Mouse (Mus musculus) CD4-positive, CD25-positive, alpha-beta regulatory T cell, adult 2 months (primary cell): ENCODE data around the gene Spint2.
A peak's percentile ranks its signal among the peaks of the same experiment; 100 is the strongest.

Source experiments
- DNase-seq: peaks from one replicate; pipeline ENCODE4 v3.0.0-alpha.2; 2012; ENCODE audit warnings: low read depth, low spot score

Spint2 gene

GRCm38 (mm10) chr7:29304463-29305262 is 23.0 kb upstream of the Spint2 start:
- no peak for DNase-seq

GRCm38 (mm10) chr7:29303738-29304462 is 22.2 kb upstream of the Spint2 start, which contains the start of gene Dpf1:
Gene Dpf1, plus strand, starts transcription at chr7:29303951.
- peak; percentile 69 for DNase-seq

- DNase-seq, result no peak
Observed at GRCm38 (mm10) chr7:29302641-29303040, 20.9 kb upstream of the Spint2 start.

- peak; percentile 77 for DNase-seq
Observed at GRCm38 (mm10) chr7:29301127-29301566, 19.4 kb upstream of the Spint2 start.

- DNase-seq, result peak; percentile 85
Observed at GRCm38 (mm10) chr7:29296998-29297397, 15.3 kb upstream of the Spint2 start.

- DNase-seq, result no peak
Observed at GRCm38 (mm10) chr7:29295861-29296647, 14.3 kb upstream of the Spint2 start.

- DNase-seq, result no peak
Observed at GRCm38 (mm10) chr7:29294111-29294761, 12.5 kb upstream of the Spint2 start.

GRCm38 (mm10) chr7:29293131-29294065 is 11.7 kb upstream of the Spint2 start:
- no peak for DNase-seq

- DNase-seq, result no peak
Observed at GRCm38 (mm10) chr7:29292458-29293098, 10.9 kb upstream of the Spint2 start.

- DNase-seq, result no peak
Observed at GRCm38 (mm10) chr7:29291616-29292457, 10.1 kb upstream of the Spint2 start.

- no peak for DNase-seq
Observed at GRCm38 (mm10) chr7:29290691-29291485, 9.2 kb upstream of the Spint2 start.

- DNase-seq, result no peak
Observed at GRCm38 (mm10) chr7:29289856-29290255, 8.1 kb upstream of the Spint2 start.

- DNase-seq, result peak; percentile 76
Observed at GRCm38 (mm10) chr7:29288942-29289638, 7.4 kb upstream of the Spint2 start, which contains the start of gene Ppp1r14a. Gene Ppp1r14a, plus strand, starts transcription at chr7:29289308.

- no peak for DNase-seq
Observed at GRCm38 (mm10) chr7:29288079-29288478, 6.4 kb upstream of the Spint2 start.

GRCm38 (mm10) chr7:29287481-29287880 is 5.8 kb upstream of the Spint2 start:
- no peak for DNase-seq

GRCm38 (mm10) chr7:29284523-29284922 is 2.8 kb upstream of the Spint2 start:
- no peak for DNase-seq

- no peak for DNase-seq
Observed at GRCm38 (mm10) chr7:29283876-29284275, 2.2 kb upstream of the Spint2 start.
